Mouse (Mus musculus) duodenum, adult 2 months (tissue): Measurements from ENCODE around the gene Gm6358. TPM values are rescaled to one million over a fixed set of nuclear protein-coding genes. Genes with fewer than 3 reads are reported as not detected.

Experiments
- polyA plus RNA-seq: library from polyadenylated mRNA; depleted of rRNA; stranded (reverse); fragments of >200 nt; gene quantifications from 2 replicates; pipeline ENCODE4 v1.2.3, GENCODE M21; 2012; ENCODE audit warnings: low replicate concordance; rRNA removed

Gm6358 gene
- not detected in 2 replicates for polyA plus RNA-seq

DNA sequence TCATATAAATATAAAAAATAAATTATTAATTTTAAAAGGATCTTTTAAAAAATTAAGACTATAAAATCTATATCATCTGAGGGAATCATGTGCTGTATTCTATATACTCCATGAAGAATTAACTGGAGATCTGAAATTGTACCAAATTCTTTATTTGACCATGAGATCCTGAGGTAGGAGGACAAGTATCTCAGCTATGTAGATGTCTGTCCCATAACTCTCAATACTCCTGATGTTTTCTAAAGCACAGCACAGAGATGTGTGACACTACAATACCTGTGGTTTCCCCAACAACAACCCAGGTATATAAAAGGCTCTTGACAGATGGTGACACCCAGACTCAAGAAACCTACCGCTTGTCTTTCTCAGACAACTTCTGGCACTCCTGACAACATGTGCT is at the start of gene Gm6358:
Gene Gm6358 (plus strand): TSS at position 301 of the 400 bp plus-strand sequence.

GRCm38 (mm10) chr16:89150786-89151185 is 10.1 kb downstream of the Gm6358 start, which contains the start of gene Gm10061:
TSS of gene Gm10061 (plus strand) at chr16:89151086.

GRCm38 (mm10) chr16:89157652-89158051 is 17.0 kb downstream of the Gm6358 start, which contains the start of gene Gm9789:
TSS of gene Gm9789 (plus strand) at chr16:89157952.

GRCm38 (mm10) chr16:89169190-89169589 is 28.5 kb downstream of the Gm6358 start, which contains the start of gene Gm7735:
TSS of gene Gm7735 (plus strand) at chr16:89169490.

GRCm38 (mm10) chr16:89174435-89174834 is 33.8 kb downstream of the Gm6358 start, which contains the start of gene 1110057P08Rik:
TSS of gene 1110057P08Rik (plus strand) at chr16:89174735.

Other genes starting within 250 kb of the Gm6358 start
- gene Krtap19-5, start 244.4 kb upstream of the Gm6358 start, polyA plus RNA-seq = not detected in 2 replicates
- not detected in 2 replicates for gene Krtap19-9b, start 208.6 kb upstream of the Gm6358 start, polyA plus RNA-seq
- not detected in 2 replicates for gene Krtap16-3, start 178.0 kb upstream of the Gm6358 start, polyA plus RNA-seq
- gene Krtap22-2, start 130.1 kb upstream of the Gm6358 start, polyA plus RNA-seq = not detected in 2 replicates
- not detected in 2 replicates for gene Gm10229, start 125.6 kb upstream of the Gm6358 start, polyA plus RNA-seq
- gene Krtap6-1, start 109.2 kb upstream of the Gm6358 start, polyA plus RNA-seq = not detected in 2 replicates
- not detected in 2 replicates for gene Gm10228, start 99.4 kb upstream of the Gm6358 start, polyA plus RNA-seq
- not detected in 2 replicates for gene Krtap6-5, start 93.0 kb upstream of the Gm6358 start, polyA plus RNA-seq
- not detected in 2 replicates for gene 1110025L11Rik, start 76.8 kb upstream of the Gm6358 start, polyA plus RNA-seq
- not detected in 2 replicates for gene Krtap6-3, start 56.8 kb upstream of the Gm6358 start, polyA plus RNA-seq
- gene Gm10061, start 10.2 kb downstream of the Gm6358 start, polyA plus RNA-seq = not detected in 2 replicates
- not detected in 2 replicates for gene Gm9789, start 17.1 kb downstream of the Gm6358 start, polyA plus RNA-seq
- gene Gm7735, start 28.6 kb downstream of the Gm6358 start, polyA plus RNA-seq = not detected in 2 replicates
- not detected in 2 replicates for gene 1110057P08Rik, start 33.9 kb downstream of the Gm6358 start, polyA plus RNA-seq
- gene Krtap20-2, start 65.0 kb downstream of the Gm6358 start, polyA plus RNA-seq = not detected in 2 replicates